Mouse (Mus musculus) brain, embryonic 14.5 days (tissue): ENCODE results near the gene Gm21981.

Source experiments
- CTCF ChIP-seq: fragments of 200-500 bp; IDR thresholded peaks from 2 replicates; pipeline ENCODE4 v1.5.1; 2012; ENCODE audit warnings: inconsistent platforms, mild to moderate bottlenecking, moderate library complexity, borderline replicate concordance; ENCODE audit not compliant: insufficient read depth, insufficient read length; ENCODE audit errors: extremely low read depth
- POLR2A ChIP-seq: fragments of 200-500 bp; IDR thresholded peaks from 2 replicates; pipeline ENCODE4 v1.6.1; 2012; ENCODE audit warnings: mild to moderate bottlenecking, inconsistent platforms, borderline replicate concordance; ENCODE audit not compliant: poor library complexity, insufficient read depth, insufficient read length, severe bottlenecking; ENCODE audit errors: extremely low read depth

GRCm38 (mm10) chr17:47702548-47703345 lies 8.5 kb upstream of the Gm21981 start:
- TF ChIP-seq POLR2A (no peak), CTCF (no peak)
